Comparison of ENCODE assay signal across 8 mouse cellular contexts in genomic region chr3:109340274-109341070, GRCm38 (mm10). TPM values are rescaled to one million over a fixed set of nuclear protein-coding genes. Genes with fewer than 3 reads are reported as not detected.
DNase-seq lines count a peak whose midpoint lies in the region; ATAC-seq and TF ChIP-seq lines count a peak whose summit lies in the region.

TSS of gene Vav3 (plus strand) at chr3:109340653.

- H3K79me2 ChIP-seq in C2C12 (ENCODE audit: control insufficient read depth, insufficient read depth), result no peaks in the 10 kb centered on the region

- no peaks in the 10 kb centered on the region for H3K9me3 ChIP-seq in forebrain, embryonic 15.5 days
- no peaks in the 10 kb centered on the region for H3K9me3 ChIP-seq in lung, postnatal 0 days (ENCODE audit: low read length)

- TF ChIP-seq POLR2A in thymus, adult 2 months (IDR thresholded peaks at IDR 0.05; ENCODE audit: control insufficient read depth, extremely low read depth, insufficient read depth, low read length, poor library complexity), result no peak

- peak within 1 kb of the TSS; percentile 63 for H3K9ac ChIP-seq in forebrain, embryonic 15.5 days (replicated peaks)
- H3K9ac ChIP-seq in lung, postnatal 0 days (replicated peaks; ENCODE audit: low read depth), result peak within 1 kb of the TSS; percentile 39

- DNase-seq in adrenal gland, postnatal 4 days (ENCODE audit: low spot score in 2 of 2), result peak; percentile 27
- DNase-seq in heart, postnatal 36 days, result peak; percentile 73 to 82
- DNase-seq in layer of hippocampus, adult 8-10 months (ENCODE audit: low spot score in 2 of 2), result peak in 1 of 2 experiments; percentile 30
- DNase-seq in lung, postnatal 0 days (ENCODE audit: low spot score), result peak; percentile 67
- peak; percentile 26 for DNase-seq in ovary, adult 18-20 months (ENCODE audit: low spot score)
- DNase-seq in thymus, adult 2 months, result peak; percentile 64

- H3K27me3 ChIP-seq in C2C12 (ENCODE audit: control insufficient read depth, insufficient read depth, insufficient read length), result no peaks in the 10 kb centered on the region
- no peaks in the 10 kb centered on the region; the same call in 1 of the 2 replicates for H3K27me3 ChIP-seq in forebrain, embryonic 15.5 days
- H3K27me3 ChIP-seq in lung, postnatal 0 days (replicated peaks; ENCODE audit: insufficient read depth, low read length), result no peaks in the 10 kb centered on the region; the same call in 1 of the 2 replicates
- no peaks in the 10 kb centered on the region for H3K27me3 ChIP-seq in thymus, adult 2 months (ENCODE audit: control insufficient read depth, insufficient read depth, low read length)

- WGBS in forebrain, embryonic 15.5 days, result 0% methylated on average over 90 of the region's 92 CpGs
- WGBS in lung, postnatal 0 days, result under 1% methylated on average over 83 of the region's 92 CpGs
- WGBS in thymus, adult 2 months, result under 1% methylated on average over 92 of the region's 92 CpGs

- intact Hi-C loops in heart, postnatal 36 days (cut with DNase I), result loop anchor here (2.0 to 5.0 kb wide), 3 partner anchors 90 to 168 kb away; no protein-coding TSS in a partner anchor

- peaks cover 19% of the 10 kb centered on the region for H3K4me1 ChIP-seq in forebrain, embryonic 15.5 days
- H3K4me1 ChIP-seq in lung, postnatal 0 days (ENCODE audit: insufficient read depth, low read depth, low read length), result peaks cover 6% of the 10 kb centered on the region; the same call in 1 of the 2 replicates
- 0 out of 2 replicates have a peak, but pooled peaks cover 10% of the 10 kb centered on the region for H3K4me1 ChIP-seq in thymus, adult 2 months (replicated peaks; ENCODE audit: control insufficient read depth, insufficient read depth, low read length)

- TF ChIP-seq CTCF in C2C12 (IDR thresholded peaks at IDR 0.05; ENCODE audit: control insufficient read depth, insufficient read depth, insufficient read length), result no peak
- no peak for TF ChIP-seq CTCF in lung, postnatal 0 days (IDR thresholded peaks at IDR 0.05)
- TF ChIP-seq CTCF in thymus, adult 2 months (IDR thresholded peaks at IDR 0.05; ENCODE audit: borderline replicate concordance, control insufficient read depth, extremely low read depth, insufficient read depth, low read length, poor library complexity), result no peak

- no peak for TF ChIP-seq EP300 in lung, postnatal 0 days (IDR thresholded peaks at IDR 0.05)

- ATAC-seq in forebrain, embryonic 15.5 days (replicated peaks), result peak; percentile 93
- peak; percentile 85 for ATAC-seq in lung, postnatal 0 days

- peak within 1 kb of the TSS; percentile 84 for H3K4me2 ChIP-seq in forebrain, embryonic 15.5 days (replicated peaks)
- peak within 1 kb of the TSS; percentile 96 for H3K4me2 ChIP-seq in lung, postnatal 0 days (replicated peaks; ENCODE audit: low read depth, low read length)

- peak within 1 kb of the TSS; percentile 64 for H3K27ac ChIP-seq in forebrain, embryonic 15.5 days (replicated peaks)
- peak within 1 kb of the TSS; percentile 66 for H3K27ac ChIP-seq in lung, postnatal 0 days (ENCODE audit: low read length)
- peak within 1 kb of the TSS; percentile 85; the same call in 1 of the 2 replicates for H3K27ac ChIP-seq in thymus, adult 2 months (ENCODE audit: control insufficient read depth, insufficient read depth, low read length)

- no peaks in the 10 kb centered on the region for H3K79me3 ChIP-seq in C2C12 (ENCODE audit: low read depth)

- H3ac ChIP-seq in C2C12 (ENCODE audit: control insufficient read depth, insufficient read length, low read depth), result peak within 1 kb of the TSS; percentile 95

- H3K36me3 ChIP-seq in C2C12 (ENCODE audit: control insufficient read depth, insufficient read depth), result no peaks in the 10 kb centered on the region
- no peaks in the 10 kb centered on the region for H3K36me3 ChIP-seq in forebrain, embryonic 15.5 days
- no peaks in the 10 kb centered on the region for H3K36me3 ChIP-seq in lung, postnatal 0 days (ENCODE audit: insufficient read depth, low read length)
- no peaks in the 10 kb centered on the region for H3K36me3 ChIP-seq in thymus, adult 2 months (ENCODE audit: control insufficient read depth, insufficient read depth, low read length)

- H3K4me3 ChIP-seq in C2C12 (ENCODE audit: insufficient read depth, poor library complexity, severe bottlenecking), result peak within 1 kb of the TSS; percentile 51
- peak within 1 kb of the TSS; percentile 73 for H3K4me3 ChIP-seq in forebrain, embryonic 15.5 days
- H3K4me3 ChIP-seq in lung, postnatal 0 days (ENCODE audit: low read depth, low read length), result peak within 1 kb of the TSS; percentile 61
- H3K4me3 ChIP-seq in thymus, adult 2 months (ENCODE audit: control insufficient read depth, insufficient read depth, low read length), result peak within 1 kb of the TSS; percentile 63

TF ChIP-seq in C2C12, 6 proteins besides CTCF, POLR2A, EP300 and RAD21:
- no peak for TF ChIP-seq FOSL1 (IDR thresholded peaks at IDR 0.05; ENCODE audit: insufficient read depth, low read length, poor library complexity, severe bottlenecking)
- TF ChIP-seq CEBPB (IDR thresholded peaks at IDR 0.05; ENCODE audit: low read depth), result no peak
- TF ChIP-seq MYOG (IDR thresholded peaks at IDR 0.05; ENCODE audit: control insufficient read depth, extremely low read depth, insufficient read length), result no peak
- TF ChIP-seq MAX (IDR thresholded peaks at IDR 0.05), result no peak
- TF ChIP-seq MYOD1 (IDR thresholded peaks at IDR 0.05; ENCODE audit: control insufficient read depth, insufficient read length, low read depth), result no peak
- TF ChIP-seq USF1 (IDR thresholded peaks at IDR 0.05; ENCODE audit: low read depth), result no peak

RNA-seq across cellular contexts. Expression of gene Vav3, which starts in this region (rescaled TPM):
- polyA plus RNA-seq in C2C12 (2012; fragmentation: generic; extraction: Trizol), result 2.2 TPM
- 1 to 10 TPM; 5.2 to 7.4 TPM for total RNA-seq in adrenal gland, postnatal 4 days (2021)
- polyA plus RNA-seq in forebrain, embryonic 15.5 days (2015; fragmentation: Nextera tagmentation; extraction: Ambion mirVana), result 6.2 and 6.6 TPM in 2 replicates
- total RNA-seq in heart, postnatal 36 days (2021), result 1 to 10 TPM; 5.9 to 6.4 TPM
- 10 to 100 TPM; 12.2 to 18.1 (median 14.8) TPM for total RNA-seq in layer of hippocampus, adult 8-10 months (2022)
- polyA plus RNA-seq in lung, postnatal 0 days (2015; fragmentation: Nextera tagmentation; extraction: Ambion mirVana), result 11.9 and 12.2 TPM in 2 replicates
- polyA plus RNA-seq in thymus, adult 2 months (2012; rRNA removed), result 3.1 and 3.2 TPM in 2 replicates
